Comparison of ENCODE assay signal across 31 mouse cellular contexts in genomic region chr8:110812349-110813080, GRCm38 (mm10). TPM values are rescaled to one million over a fixed set of nuclear protein-coding genes. Genes with fewer than 3 reads are reported as not detected.
A peak's percentile ranks its signal among the peaks of the same experiment; 100 is the strongest.
DNase-seq lines count a peak whose midpoint lies in the region; ATAC-seq and TF ChIP-seq lines count a peak whose summit lies in the region.
"Had no signal": no experiment of that assay in that cellular context is flagged by ENCODE, and none has a peak within 500 bp of the region (broad histone marks: within the 10 kb centered on the region; RNA-seq: fewer than 3 reads in every experiment).

No protein-coding gene starts in this region.

- H3K9me3 ChIP-seq in midbrain, embryonic 11.5 days (ENCODE audit: control insufficient read depth, low read length), result no peaks in the 10 kb centered on the region
- H3K9me3 ChIP-seq in midbrain, postnatal 0 days (ENCODE audit: low read length), result no peaks in the 10 kb centered on the region
- H3K9me3 ChIP-seq in MEL (replicated peaks; ENCODE audit: insufficient read depth, low read length), result no peaks in the 10 kb centered on the region
- H3K9me3 ChIP-seq: embryonic facial prominence, embryonic 10.5 days; embryonic facial prominence, embryonic 13.5 days; forebrain, embryonic 13.5 days; G1E; heart, embryonic 12.5 days; heart, embryonic 15.5 days had no signal

- no peak overlapping the region for H3K4me2 ChIP-seq in midbrain, embryonic 11.5 days
- no peak overlapping the region for H3K4me2 ChIP-seq in midbrain, postnatal 0 days (ENCODE audit: low read depth, low read length, poor library complexity, severe bottlenecking)
- H3K4me2 ChIP-seq: embryonic facial prominence, embryonic 13.5 days; forebrain, embryonic 13.5 days; heart, embryonic 12.5 days; heart, embryonic 15.5 days; hindbrain, embryonic 14.5 days had no signal

- H3K27me3 ChIP-seq in midbrain, embryonic 11.5 days (ENCODE audit: control insufficient read depth, insufficient read depth, low read length), result no peaks in the 10 kb centered on the region
- no peaks in the 10 kb centered on the region for H3K27me3 ChIP-seq in midbrain, postnatal 0 days (ENCODE audit: insufficient read depth, low read length)
- H3K27me3 ChIP-seq in MEL (ENCODE audit: control insufficient read depth in 1 of 2, insufficient read depth in 2 of 2, low read length in 2 of 2), result no peaks in the 10 kb centered on the region
- H3K27me3 ChIP-seq: embryonic facial prominence, embryonic 13.5 days; forebrain, embryonic 13.5 days; heart, embryonic 12.5 days; heart, embryonic 15.5 days had no signal

- no peak for TF ChIP-seq RAD21 in MEL (IDR thresholded peaks at IDR 0.05; ENCODE audit: low read depth, low read length)

- no peak for TF ChIP-seq EP300 in MEL (IDR thresholded peaks at IDR 0.05; ENCODE audit: low read depth in 1 of 2, low read length in 2 of 2)

- TF ChIP-seq POLR2A in MEL (IDR thresholded peaks at IDR 0.05; ENCODE audit: control insufficient read depth in 1 of 2, insufficient read depth in 1 of 2, low read depth in 1 of 2, low read length in 2 of 2, poor library complexity in 1 of 2), result no peak; a peak in 2 of 4 replicates

- ATAC-seq in midbrain, embryonic 11.5 days (ENCODE audit: low FRiP score), result no peak
- ATAC-seq in midbrain, postnatal 0 days (ENCODE audit: low FRiP score), result no peak
- ATAC-seq in megakaryocyte progenitor cell, adult 5-6 weeks (replicated peaks; ENCODE audit: poor library complexity), result peak; percentile 18; the same call in 1 of the 2 replicates
- ATAC-seq: activated CD4-positive, CD25-positive, alpha-beta regulatory T cell, adult 4 months; forebrain, embryonic 13.5 days; forebrain, postnatal 0 days; hindbrain, postnatal 0 days; inflammation-experienced regulatory T-cells, adult 6 months; intestine, embryonic 16.5 days had no signal

- H3K36me3 ChIP-seq in midbrain, embryonic 11.5 days (ENCODE audit: control insufficient read depth, insufficient read depth, low read length), result peaks cover 59% of the 10 kb centered on the region
- peaks cover 80% of the 10 kb centered on the region for H3K36me3 ChIP-seq in midbrain, postnatal 0 days (ENCODE audit: insufficient read depth, low read length)
- H3K36me3 ChIP-seq in MEL (ENCODE audit: control insufficient read depth in 1 of 2, insufficient read depth in 2 of 2, low read length in 2 of 2), result peaks cover 30 to 50% of the 10 kb centered on the region in 2 experiments

- DNase-seq in midbrain, embryonic 11.5 days (ENCODE audit: low spot score, missing footprints), result peak; percentile 83
- no peak for DNase-seq in midbrain, postnatal 0 days (ENCODE audit: low spot score)
- peak; percentile 85 for DNase-seq in MEL (ENCODE audit: low read depth, low spot score)
- no peak for DNase-seq in left cerebral cortex, postnatal 10 days (ENCODE audit: extremely low spot score in 1 of 2, low spot score in 2 of 2)
- no peak for DNase-seq in right cerebral cortex, postnatal 10 days (ENCODE audit: low spot score in 2 of 2)
- DNase-seq: adrenal gland, postnatal 10 days; adrenal gland, postnatal 36 days; cerebellum, adult 11 months; cerebellum, adult 2 months; cerebellum, postnatal 10 days; cerebellum, postnatal 36 days; embryo, embryonic 11 days; forebrain, postnatal 0 days; gastrocnemius, adult 2 months; gastrocnemius, postnatal 14 days; heart, adult 18-20 months; heart, postnatal 10 days; heart, postnatal 4 days had no signal

- TF ChIP-seq CTCF in midbrain, postnatal 0 days (IDR thresholded peaks at IDR 0.05), result no peak
- TF ChIP-seq CTCF in MEL (IDR thresholded peaks at IDR 0.05 in 2 of 3, conservative IDR thresholded peaks at IDR 0.05 in 1 of 3; ENCODE audit: control insufficient read depth in 1 of 3, insufficient read depth in 1 of 3, low read depth in 2 of 3, low read length in 3 of 3, poor library complexity in 1 of 3, severe bottlenecking in 1 of 3), result no peak

- H3K79me2 ChIP-seq in MEL (ENCODE audit: control insufficient read depth, insufficient read depth, low read length, poor library complexity), result no peaks in the 10 kb centered on the region

- no peak overlapping the region for H3K4me3 ChIP-seq in midbrain, embryonic 11.5 days (ENCODE audit: low read depth, low read length)
- H3K4me3 ChIP-seq in midbrain, postnatal 0 days (ENCODE audit: low read depth, low read length), result no peak overlapping the region
- H3K4me3 ChIP-seq in MEL (ENCODE audit: control insufficient read depth in 1 of 2, insufficient read depth in 1 of 2, low read depth in 2 of 2, low read length in 2 of 2), result no peak overlapping the region
- H3K4me3 ChIP-seq: embryonic facial prominence, embryonic 10.5 days; embryonic facial prominence, embryonic 13.5 days; erythroblast, embryonic 14.5 days; forebrain, embryonic 13.5 days; gastrocnemius, adult 2 months; heart, embryonic 12.5 days; heart, embryonic 15.5 days had no signal

- H3K4me1 ChIP-seq in midbrain, embryonic 11.5 days (ENCODE audit: control insufficient read depth, insufficient read depth, low read length), result no peaks in the 10 kb centered on the region
- H3K4me1 ChIP-seq in midbrain, postnatal 0 days (ENCODE audit: insufficient read depth, low read length), result no peaks in the 10 kb centered on the region
- H3K4me1 ChIP-seq in MEL (ENCODE audit: control insufficient read depth in 1 of 2, insufficient read depth in 2 of 2, low read length in 2 of 2), result peaks cover 7 to 11% of the 10 kb centered on the region in 2 experiments
- H3K4me1 ChIP-seq: forebrain, embryonic 13.5 days had no signal

- H3K27ac ChIP-seq in midbrain, embryonic 11.5 days (ENCODE audit: low read depth, low read length), result no peak overlapping the region
- H3K27ac ChIP-seq in midbrain, postnatal 0 days (ENCODE audit: low read depth, low read length), result no peak overlapping the region
- H3K27ac ChIP-seq in MEL (ENCODE audit: control insufficient read depth, low read depth, low read length), result no peak overlapping the region; the same call in 1 of the 2 replicates
- H3K27ac ChIP-seq: embryonic facial prominence, embryonic 10.5 days; embryonic facial prominence, embryonic 13.5 days; forebrain, embryonic 13.5 days; gastrocnemius, adult 2 months; heart, embryonic 15.5 days; hindbrain, embryonic 14.5 days; hindbrain, postnatal 0 days had no signal

- 96% methylated on average over 7 of the region's 7 CpGs for WGBS in midbrain, embryonic 11.5 days
- 97% methylated on average over 7 of the region's 7 CpGs for WGBS in midbrain, postnatal 0 days

- intact Hi-C loops in left cerebral cortex, postnatal 10 days (cut with DNase I), result loop anchor here (10.0 kb wide), 1 partner anchor 168 kb away; no protein-coding TSS in a partner anchor

- H3K9ac ChIP-seq in midbrain, embryonic 11.5 days (ENCODE audit: low read length), result no peak overlapping the region
- no peak overlapping the region for H3K9ac ChIP-seq in midbrain, postnatal 0 days (replicated peaks; ENCODE audit: low read length, poor library complexity, severe bottlenecking)
- H3K9ac ChIP-seq in MEL (ENCODE audit: control insufficient read depth, low read depth, low read length, poor library complexity, severe bottlenecking), result no peak overlapping the region
- H3K9ac ChIP-seq: embryonic facial prominence, embryonic 13.5 days; forebrain, embryonic 13.5 days; forebrain, postnatal 0 days; heart, embryonic 12.5 days; heart, embryonic 15.5 days; hindbrain, embryonic 14.5 days had no signal

TF ChIP-seq in MEL, 35 proteins besides CTCF, POLR2A, EP300 and RAD21 (continues in another document):
- TF ChIP-seq ETS1 (IDR thresholded peaks at IDR 0.05; ENCODE audit: low read depth, low read length) (peak; percentile 61), HCFC1 (IDR thresholded peaks at IDR 0.05; ENCODE audit: low read depth, low read length) (no peak), GATA1 (IDR thresholded peaks at IDR 0.05; ENCODE audit: low read depth, low read length) (peak; percentile 55), E2F4 (IDR thresholded peaks at IDR 0.05; ENCODE audit: borderline replicate concordance, low read depth, low read length) (no peak), MXI1 (IDR thresholded peaks at IDR 0.05; ENCODE audit: low read depth, low read length) (0 out of 2 replicates have a peak, but pooled peaks have one; percentile 35), SIN3A (IDR thresholded peaks at IDR 0.05; ENCODE audit: low read length) (peak; percentile 35; the same call in 1 of the 2 replicates), ELF1 (IDR thresholded peaks at IDR 0.05; ENCODE audit: low read depth, low read length) (peak; percentile 57; the same call in 1 of the 2 replicates)

RNA-seq across cellular contexts. Expression of gene Il34, which starts 6.8 kb away (rescaled TPM):
- polyA plus RNA-seq in midbrain, embryonic 11.5 days (2014; fragmentation: Nextera tagmentation; extraction: Ambion mirVana), result 0.38 and 0.81 TPM in 2 replicates
- total RNA-seq in midbrain, postnatal 0 days (2014; rRNA removed), result 5.4 and 5.8 TPM in 2 replicates
- 9.1 and 11.3 TPM in 2 replicates for polyA plus RNA-seq in midbrain, postnatal 0 days (2015; fragmentation: Nextera tagmentation; extraction: Ambion mirVana)
- total RNA-seq in MEL (2012; rRNA removed), result 0.12 and 0.26 TPM in 2 replicates
- polyA plus RNA-seq in MEL (2012; ENCODE audit: insufficient read depth in 1 of 2, insufficient read length in 2 of 2, low read depth in 1 of 2, low replicate concordance in 2 of 2, missing spikeins in 1 of 2), result under 1 TPM in 1 of 2 experiments, not detected in 1; 0.18 TPM
- not detected in 2 replicates for total RNA-seq in megakaryocyte progenitor cell, adult 5-6 weeks (2015)
- total RNA-seq in megakaryocyte progenitor cell, adult 5-6 weeks (2017), result not detected in 2 replicates
- total RNA-seq in left cerebral cortex, postnatal 10 days (2021), result 10 to 100 TPM; 74.9 to 82.0 TPM
- total RNA-seq: G1E had no signal
- polyA plus RNA-seq: activated CD4-positive, CD25-positive, alpha-beta regulatory T cell, adult 4 months; erythroblast, embryonic 14.5 days; G1E; inflammation-experienced regulatory T-cells, adult 6 months had no signal

RNA-seq across cellular contexts. Expression of gene Cog4, which starts 33.9 kb away (rescaled TPM):
- 65.3 and 70.0 TPM in 2 replicates for polyA plus RNA-seq in midbrain, embryonic 11.5 days (2014; fragmentation: Nextera tagmentation; extraction: Ambion mirVana)
- total RNA-seq in midbrain, postnatal 0 days (2014; rRNA removed), result 45.8 and 50.9 TPM in 2 replicates
- polyA plus RNA-seq in midbrain, postnatal 0 days (2015; fragmentation: Nextera tagmentation; extraction: Ambion mirVana), result 51.0 and 53.9 TPM in 2 replicates
- 31.7 and 32.1 TPM in 2 replicates for total RNA-seq in MEL (2012; rRNA removed)
- 10 to 100 TPM in 1 of 2 experiments, not detected in 1; 35.3 TPM for polyA plus RNA-seq in MEL (2012; ENCODE audit: insufficient read depth in 1 of 2, insufficient read length in 2 of 2, low read depth in 1 of 2, low replicate concordance in 2 of 2, missing spikeins in 1 of 2)
- total RNA-seq in megakaryocyte progenitor cell, adult 5-6 weeks (2015), result 10.7 and 11.2 TPM in 2 replicates
- 27.7 and 30.7 TPM in 2 replicates for total RNA-seq in megakaryocyte progenitor cell, adult 5-6 weeks (2017)
- 10 to 100 TPM; 50.8 to 59.0 TPM for total RNA-seq in left cerebral cortex, postnatal 10 days (2021)

RNA-seq across cellular contexts. Expression of gene Sf3b3, which starts 34.1 kb away (rescaled TPM):
- 203 and 205 TPM in 2 replicates for polyA plus RNA-seq in midbrain, embryonic 11.5 days (2014; fragmentation: Nextera tagmentation; extraction: Ambion mirVana)
- total RNA-seq in midbrain, postnatal 0 days (2014; rRNA removed), result 82.9 and 93.2 TPM in 2 replicates
- polyA plus RNA-seq in midbrain, postnatal 0 days (2015; fragmentation: Nextera tagmentation; extraction: Ambion mirVana), result 59.8 and 65.0 TPM in 2 replicates
- 150 and 170 TPM in 2 replicates for total RNA-seq in MEL (2012; rRNA removed)
- polyA plus RNA-seq in MEL (2012; ENCODE audit: insufficient read depth in 1 of 2, insufficient read length in 2 of 2, low read depth in 1 of 2, low replicate concordance in 2 of 2, missing spikeins in 1 of 2), result 100 to 1,000 TPM; 167 to 224 TPM
- total RNA-seq in megakaryocyte progenitor cell, adult 5-6 weeks (2015), result 123 and 140 TPM in 2 replicates
- 162 and 197 TPM in 2 replicates for total RNA-seq in megakaryocyte progenitor cell, adult 5-6 weeks (2017)
- total RNA-seq in left cerebral cortex, postnatal 10 days (2021), result 10 to 100 TPM; 56.0 to 58.3 TPM

Comparison
In these comparisons a context has a peak if more than half of its experiments do, and no peak if none do; other contexts are left out.
1. DNase-seq: peak in midbrain, embryonic 11.5 days (single experiment) and MEL (single experiment); none in midbrain, postnatal 0 days (single experiment), left cerebral cortex, postnatal 10 days (0 of 2) and right cerebral cortex, postnatal 10 days (0 of 2).
2. RNA of gene Il34, which starts 6.8 kb away (total RNA-seq): 74.9 to 82.0 TPM in left cerebral cortex, postnatal 10 days; 5.4 to 5.8 TPM in midbrain, postnatal 0 days, 0.12 to 0.26 TPM in MEL and not detected in megakaryocyte progenitor cell, adult 5-6 weeks; every median in the first group is over 10 times any median in the second.